Mouse (Mus musculus): ENCODE results near the gene Rtn1.

DNA sequence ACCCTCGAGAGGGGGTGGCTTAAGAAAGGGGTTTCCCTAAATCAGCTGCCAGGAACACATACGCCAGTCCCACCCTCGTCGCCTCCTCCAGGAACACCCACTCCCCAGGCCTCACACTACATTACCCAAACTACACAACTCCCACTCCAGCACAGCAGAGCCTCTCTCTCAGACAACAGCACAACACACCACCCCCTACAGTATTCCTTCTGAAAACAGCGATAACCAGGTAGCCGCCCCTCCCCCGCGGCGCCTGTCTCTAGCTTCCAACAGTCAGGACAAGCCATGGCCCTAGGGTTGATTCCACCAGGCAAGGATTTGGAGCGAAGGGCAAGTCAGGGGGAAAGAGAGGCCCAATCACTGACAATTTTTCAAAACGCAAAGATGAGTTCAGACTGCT, 1.7 kb downstream of the Rtn1 start:
- no peak for TF ChIP-seq POU5F1 (IDR thresholded peaks at IDR 0.05; ENCODE audit: borderline replicate concordance, low read length)
- TF ChIP-seq NANOG (IDR thresholded peaks at IDR 0.05; ENCODE audit: borderline replicate concordance, low read length), result no peak

Data from E14TG2a.4 (cell line).